Mouse (Mus musculus): ENCODE data around the gene Snap91. TPM values are rescaled to one million over a fixed set of nuclear protein-coding genes. Genes with fewer than 3 reads are reported as not detected.

Gene Snap91
- total RNA-seq (2021) = under 1 TPM; 0.18 to 0.51 TPM
- long read RNA-seq, experiment 1 = 0 reads
- long read RNA-seq, experiment 2 = 0 reads

DNA sequence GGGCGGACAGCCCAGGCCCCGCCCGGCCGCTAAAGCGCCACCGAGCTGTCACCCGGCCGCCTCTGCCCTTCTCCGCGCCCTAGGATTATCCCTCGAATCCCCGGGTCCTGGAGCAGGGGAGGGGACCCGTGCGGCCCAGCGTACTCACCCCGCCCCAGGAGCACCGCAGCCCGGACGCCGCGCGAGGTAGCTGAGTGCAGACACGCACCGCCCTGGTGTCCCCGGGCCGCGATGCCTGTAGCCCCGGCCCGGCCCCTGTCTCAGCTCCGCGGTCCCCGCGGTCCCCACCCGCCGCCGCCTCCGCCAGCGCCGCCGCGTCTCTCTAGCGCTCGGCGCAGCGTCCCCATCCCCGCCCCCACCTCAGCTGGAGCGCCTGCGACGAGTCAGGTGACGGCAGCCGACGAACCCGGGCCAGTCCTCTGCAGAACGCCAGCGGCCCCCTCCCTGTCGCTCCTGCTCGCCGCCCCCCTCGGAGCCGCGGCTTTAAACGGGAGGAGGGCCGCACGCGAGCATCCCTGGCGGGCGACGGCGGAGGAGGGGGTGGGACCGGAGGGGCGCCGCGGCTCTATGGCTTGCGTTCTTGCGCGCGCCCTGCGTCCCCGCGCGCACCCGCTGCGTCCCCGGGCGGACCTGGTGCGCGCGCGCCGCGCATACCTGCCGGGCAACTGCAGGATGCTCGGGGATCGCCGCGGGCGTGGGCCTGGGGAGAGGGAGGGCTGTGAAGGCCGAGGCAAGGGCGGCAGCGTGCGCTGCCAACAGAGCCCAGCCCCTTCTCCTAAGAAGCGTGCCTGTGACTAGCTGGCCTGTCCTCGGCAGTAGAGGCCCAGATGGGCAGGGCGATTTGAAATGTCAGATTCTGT, at the start of gene Snap91:
Gene Snap91 (minus strand): TSS at position 542 of the 860 bp plus-strand sequence.
- peak; percentile 12 for DNase-seq
- intact Hi-C loops (cut with DNase I; ENCODE audit: low total_unique reads) = no loop called here

- DNase-seq = no peak
- intact Hi-C loops (cut with DNase I; ENCODE audit: low total_unique reads) = no loop called here
Observed at GRCm38 (mm10) chr9:86926519-86926918, 46.1 kb upstream of the Snap91 start.

DNA sequence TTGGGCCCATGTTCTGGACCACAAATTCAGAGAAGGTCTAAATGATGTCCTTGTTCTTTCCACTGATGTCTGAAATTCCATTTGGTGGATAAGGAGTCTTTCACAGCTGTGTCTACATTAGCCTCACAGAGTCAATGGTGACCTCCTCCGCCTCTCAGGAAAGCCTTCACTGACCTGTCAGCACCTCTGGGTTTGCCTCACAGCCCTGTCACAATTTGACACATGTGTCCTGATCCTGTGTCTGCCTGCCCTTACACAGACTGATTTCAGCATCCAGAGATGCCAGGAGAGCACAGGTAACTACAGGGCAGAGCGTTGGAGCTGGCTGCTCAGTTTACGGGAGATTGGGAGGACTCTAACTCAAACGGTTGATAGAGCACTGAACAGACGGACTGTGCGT, 45.2 kb upstream of the Snap91 start:
- intact Hi-C loops (cut with DNase I; ENCODE audit: low total_unique reads) = no loop called here

DNA sequence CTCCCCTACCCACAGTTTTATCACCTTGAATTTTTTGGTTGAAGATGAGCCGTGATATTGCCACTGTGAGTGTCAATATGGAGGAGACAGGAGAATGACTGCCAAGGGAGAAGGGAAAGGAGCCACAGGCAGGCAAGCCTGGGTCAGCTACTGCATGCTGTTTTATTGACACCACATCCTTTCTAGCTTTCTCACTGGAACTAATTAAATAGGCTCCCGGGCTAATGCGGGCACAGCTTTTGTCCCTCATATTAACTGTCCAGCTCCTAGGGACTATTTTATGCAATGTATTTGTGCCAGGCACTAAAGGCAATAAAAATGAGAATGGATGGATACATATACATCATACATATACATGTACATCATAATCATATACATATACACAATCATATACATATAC, 42.0 kb upstream of the Snap91 start:
- DNase-seq = no peak
- intact Hi-C loops (cut with DNase I; ENCODE audit: low total_unique reads) = no loop called here

More for the DNA sequence above, 45.2 kb upstream of the Snap91 start:
- no peak for DNase-seq

DNA sequence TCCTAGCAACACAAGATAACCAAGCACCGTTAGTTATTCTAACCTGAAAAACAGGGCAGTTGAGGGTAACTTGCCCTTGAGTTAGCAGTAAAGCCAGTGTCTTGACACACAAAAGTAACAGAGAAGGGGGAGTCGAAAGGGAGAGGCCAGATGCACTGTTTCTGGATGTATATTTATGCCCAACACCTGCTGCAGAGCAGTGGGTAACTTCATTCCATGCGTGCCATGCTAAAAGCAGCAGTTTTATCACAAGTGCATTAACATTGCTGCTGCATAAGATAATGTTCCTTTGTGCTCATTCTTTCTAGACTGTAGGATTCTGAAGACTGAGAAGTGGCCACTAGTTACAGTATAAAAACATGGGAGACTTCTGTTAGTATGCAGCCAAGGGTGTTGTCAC, 36.1 kb upstream of the Snap91 start:
- intact Hi-C loops (cut with DNase I; ENCODE audit: low total_unique reads) = no loop called here
- no peak for DNase-seq

- intact Hi-C loops (cut with DNase I; ENCODE audit: low total_unique reads) = no loop called here
- no peak for DNase-seq
Observed at GRCm38 (mm10) chr9:86899502-86900199, 19.2 kb upstream of the Snap91 start.

DNA sequence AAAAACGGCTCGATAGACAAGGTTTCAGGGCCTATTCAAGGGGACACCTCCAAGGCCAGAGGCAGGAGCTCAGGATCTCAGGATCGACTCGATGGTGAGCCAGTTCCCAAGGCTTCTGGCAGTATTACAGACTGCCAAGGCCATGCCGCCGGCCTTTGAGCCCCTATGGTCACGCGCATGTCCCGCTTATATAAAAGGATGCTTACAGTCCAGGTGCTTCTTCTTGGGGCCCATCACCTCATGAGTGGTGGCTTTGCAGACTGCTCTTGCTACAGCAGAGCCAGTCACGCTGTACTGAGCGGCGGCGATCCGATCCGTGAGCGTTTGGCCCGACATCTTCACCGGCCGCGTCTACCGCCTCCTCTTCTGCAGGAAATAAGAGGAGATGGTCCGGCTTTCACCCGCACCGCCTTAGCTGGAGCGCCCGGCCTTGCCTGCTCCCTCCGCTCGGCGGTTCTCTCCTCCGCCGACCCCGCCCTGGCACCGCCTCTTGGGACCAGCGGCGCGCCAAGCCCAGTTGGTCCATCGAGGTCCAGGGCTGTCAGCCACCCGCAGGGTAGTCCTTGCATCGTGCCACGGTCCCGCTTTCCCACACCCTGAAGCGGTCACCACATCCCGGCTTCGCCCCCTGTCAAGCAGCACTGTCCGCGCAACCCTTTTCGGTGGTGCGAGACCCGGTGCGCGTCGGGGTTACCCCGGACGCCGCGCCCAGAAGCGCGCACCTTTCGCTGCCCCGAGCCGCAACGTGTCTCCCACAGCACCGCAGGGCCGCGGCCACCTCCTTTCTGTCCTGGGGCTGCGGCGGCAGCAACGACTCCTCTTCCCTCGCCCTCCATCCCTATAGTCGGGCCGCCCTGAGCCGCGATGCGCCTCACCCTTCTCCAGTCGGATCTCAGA, 990 bp downstream of the Snap91 start:
- intact Hi-C loops (cut with DNase I; ENCODE audit: low total_unique reads) = no loop called here
- peak; percentile 5 for DNase-seq

DNA sequence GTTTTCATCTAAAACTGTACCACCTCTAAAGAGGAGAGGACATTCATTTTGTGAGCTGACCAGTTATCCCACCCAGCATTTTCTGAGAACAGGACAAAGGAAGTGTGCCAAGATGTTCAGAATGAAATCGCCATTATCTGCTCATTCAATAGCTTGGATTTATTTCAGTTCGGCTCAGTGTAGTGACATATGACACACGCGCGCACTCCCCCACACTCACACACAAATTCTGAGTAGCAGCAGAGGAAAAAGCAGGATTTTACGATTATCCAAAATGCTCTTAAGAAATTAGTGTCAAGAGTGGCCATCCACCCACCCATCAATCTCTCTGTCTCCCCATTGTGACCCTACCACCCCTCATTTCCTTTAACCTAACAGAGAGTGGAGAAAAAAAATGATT, 1.7 kb downstream of the Snap91 start:
- intact Hi-C loops (cut with DNase I; ENCODE audit: low total_unique reads) = no loop called here

GRCm38 (mm10) chr9:86873681-86874080, 6.8 kb downstream of the Snap91 start:
- intact Hi-C loops (cut with DNase I; ENCODE audit: low total_unique reads) = no loop called here

More for the DNA sequence above, 1.7 kb downstream of the Snap91 start:
- DNase-seq = no peak

GRCm38 (mm10) chr9:86869586-86870338, 10.7 kb downstream of the Snap91 start:
- intact Hi-C loops (cut with DNase I; ENCODE audit: low total_unique reads) = no loop called here
- DNase-seq = no peak

More at GRCm38 (mm10) chr9:86873681-86874080, 6.8 kb downstream of the Snap91 start:
- DNase-seq = no peak

DNA sequence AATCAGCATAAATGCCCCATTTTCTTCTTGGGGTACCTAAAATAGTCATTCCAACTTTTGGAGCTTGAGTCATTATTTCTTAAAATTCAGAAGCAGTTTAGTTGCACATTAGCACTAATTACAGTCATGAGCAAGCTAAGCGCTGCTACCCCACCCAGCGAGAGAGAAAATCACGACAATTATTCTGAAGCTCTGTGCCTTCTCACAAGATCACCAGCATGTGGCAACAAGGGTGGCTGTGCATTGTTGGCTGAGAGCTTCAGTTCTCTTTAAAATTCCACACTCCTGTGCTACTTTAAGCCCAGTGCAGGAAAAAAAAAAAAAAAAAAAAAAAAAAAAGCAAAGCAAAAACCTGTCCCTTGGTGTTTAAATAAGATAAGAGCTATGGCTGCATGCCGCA, 22.4 kb downstream of the Snap91 start:
- intact Hi-C loops (cut with DNase I; ENCODE audit: low total_unique reads) = no loop called here
- DNase-seq = no peak

GRCm38 (mm10) chr9:86857626-86858025, 22.8 kb downstream of the Snap91 start:
- intact Hi-C loops (cut with DNase I; ENCODE audit: low total_unique reads) = no loop called here
- no peak for DNase-seq

GRCm38 (mm10) chr9:86852861-86853260, 27.6 kb downstream of the Snap91 start:
- intact Hi-C loops (cut with DNase I; ENCODE audit: low total_unique reads) = no loop called here
- DNase-seq = no peak

DNA sequence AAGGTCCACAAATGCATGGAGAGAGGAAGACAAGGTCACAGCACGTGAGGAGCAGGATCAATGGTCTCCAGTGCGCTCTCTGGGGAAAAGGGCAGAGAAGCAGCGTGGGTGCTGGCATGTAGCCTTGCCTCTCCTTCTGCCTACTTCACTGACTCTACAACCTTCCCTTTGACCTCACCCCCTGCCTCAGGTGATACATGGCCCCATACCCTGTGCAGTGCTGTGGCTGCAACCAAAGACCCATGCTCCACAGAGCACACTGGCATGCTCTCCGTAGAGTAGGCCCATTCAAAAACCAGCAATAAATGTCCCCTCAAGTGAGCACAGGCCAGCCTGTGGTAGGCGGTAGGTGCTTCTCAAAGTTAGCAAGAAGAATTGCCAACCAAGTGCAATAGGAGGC, 28.8 kb downstream of the Snap91 start:
- DNase-seq = no peak
- intact Hi-C loops (cut with DNase I; ENCODE audit: low total_unique reads) = no loop called here

GRCm38 (mm10) chr9:86850452-86851207, 29.8 kb downstream of the Snap91 start:
- intact Hi-C loops (cut with DNase I; ENCODE audit: low total_unique reads) = no loop called here
- no peak for DNase-seq

GRCm38 (mm10) chr9:86843747-86844353, 36.6 kb downstream of the Snap91 start:
- no peak for DNase-seq
- intact Hi-C loops (cut with DNase I; ENCODE audit: low total_unique reads) = no loop called here

GRCm38 (mm10) chr9:86829792-86830191, 50.7 kb downstream of the Snap91 start:
- no peak for DNase-seq
- intact Hi-C loops (cut with DNase I; ENCODE audit: low total_unique reads) = no loop called here

DNA sequence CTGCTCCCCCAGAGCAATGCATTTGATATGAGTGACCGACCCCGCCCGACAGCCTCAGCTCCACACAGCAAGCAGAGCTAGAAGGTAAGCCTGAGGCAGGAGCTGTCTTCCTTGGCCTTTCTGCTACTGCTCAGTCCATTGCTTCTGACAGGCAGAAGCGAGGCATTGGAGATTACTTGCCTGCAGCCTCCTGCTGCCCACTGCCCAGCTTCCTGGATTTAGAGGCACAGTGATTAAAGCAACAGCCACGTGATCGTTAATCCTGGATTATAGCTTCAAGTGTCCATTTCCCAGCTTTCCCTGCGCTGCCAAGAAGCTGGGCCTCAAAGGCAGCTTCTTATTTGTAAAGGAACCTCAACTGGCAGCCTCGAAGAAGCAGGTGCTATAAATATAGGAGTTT, 51.4 kb downstream of the Snap91 start:
- DNase-seq = no peak
- intact Hi-C loops (cut with DNase I; ENCODE audit: low total_unique reads) = no loop called here
